Mouse (Mus musculus) embryonic facial prominence, embryonic 14.5 days (tissue): Measurements from ENCODE around the gene Hsd17b13. TPM values are rescaled to one million over a fixed set of nuclear protein-coding genes. Genes with fewer than 3 reads are reported as not detected.
A peak's percentile ranks its signal among the peaks of the same experiment; 100 is the strongest.
"Not testable (repeated sequence)": the region's sequence is repeated elsewhere in the genome, so short reads cannot be mapped to it uniquely, and the experiment has no call there.

Experiments
- ATAC-seq: fragments of 200-750 bp; cut with Nextera tagmentation; 2 replicates; pipeline ENCODE4 v1.8.0; 2017; ENCODE audit warnings: low read depth, moderate number of reproducible peaks, moderate TSS enrichment
- DNase-seq: peaks from one replicate; pipeline ENCODE4 v3.0.0-alpha.2; 2015; ENCODE audit warnings: low spot score
- H3K27ac ChIP-seq: fragments of 300-500 bp; sonication (generic); replicated peaks from 2 replicates; pipeline ENCODE4 v1.5.1; 2014; ENCODE audit warnings: low read depth, mild to moderate bottlenecking, low read length, moderate library complexity
- H3K27me3 ChIP-seq: fragments of 300-500 bp; sonication (generic); replicated peaks from 2 replicates; pipeline ENCODE4 v1.6.1; 2014; ENCODE audit warnings: low read length; ENCODE audit not compliant: control insufficient read depth, insufficient read depth
- H3K36me3 ChIP-seq: fragments of 300-500 bp; sonication (generic); 2 replicates; pipeline ENCODE4 v1.6.1; 2014; ENCODE audit warnings: low read length, mixed read lengths; ENCODE audit not compliant: control insufficient read depth, insufficient read depth
- H3K4me1 ChIP-seq: fragments of 300-500 bp; sonication (generic); 2 replicates; pipeline ENCODE4 v1.6.1; 2014; ENCODE audit warnings: antibody characterized with exemption, low read length; ENCODE audit not compliant: control insufficient read depth, insufficient read depth
- H3K4me2 ChIP-seq: fragments of 300-500 bp; sonication (generic); 2 replicates; pipeline ENCODE4 v1.6.1; 2014; ENCODE audit warnings: low read depth, mild to moderate bottlenecking, low read length, moderate library complexity, mixed read lengths
- H3K4me3 ChIP-seq: fragments of 300-500 bp; sonication (generic); 2 replicates; pipeline ENCODE4 v1.5.1; 2014; ENCODE audit warnings: low read depth, mild to moderate bottlenecking, low read length
- H3K9ac ChIP-seq: fragments of 300-500 bp; sonication (generic); 2 replicates; pipeline ENCODE4 v1.6.1; 2014; ENCODE audit warnings: low read depth, mild to moderate bottlenecking, low read length, moderate library complexity, mixed read lengths
- H3K9me3 ChIP-seq: fragments of 300-500 bp; sonication (generic); 2 replicates; pipeline ENCODE4 v1.6.1; 2016; ENCODE audit warnings: low read length; ENCODE audit not compliant: control insufficient read depth
- WGBS: fragments of 180-500 bp; shearing (Covaris S2); extraction: QIAGEN DNeasy Blood & Tissue Kit; methylation state at CpG from one replicate; pipeline ENCODE4 v1.1.7; 2014; 5-methylcytosine and 5-hydroxymethylcytosine counted together
- polyA plus RNA-seq: library from polyadenylated mRNA; unstranded; fragments of >200 nt; fragmentation: Nextera tagmentation; extraction: Ambion mirVana; gene quantifications from 2 replicates; pipeline ENCODE4 v1.2.1, GENCODE M21; 2014

Hsd17b13 gene
- 0.15 and 0.26 TPM in 2 replicates for polyA plus RNA-seq

- Histone ChIP-seq H3K4me1 (no peaks in the 10 kb centered on the region), H3K36me3 (no peaks in the 10 kb centered on the region), H3K9ac (no peak within 1 kb of the TSS), H3K4me2 (no peak within 1 kb of the TSS), H3K4me3 (no peak within 1 kb of the TSS), H3K27me3 (no peaks in the 10 kb centered on the region), H3K9me3 (no peaks in the 10 kb centered on the region), H3K27ac (no peak within 1 kb of the TSS)
- DNase-seq (no peak), ATAC-seq (no peak)
- WGBS: 86% methylated on average over 4 of the region's 4 CpGs
Observed at GRCm38 (mm10) chr5:103977297-103977696, at the start of gene Hsd17b13. Gene Hsd17b13 (minus strand): TSS chr5:103977410.

- ATAC-seq (no peak), DNase-seq (no peak)
- Histone ChIP-seq H3K27me3 (no peaks in the 10 kb centered on the region), H3K27ac (no peak overlapping the region), H3K4me3 (no peak overlapping the region), H3K4me1 (no peaks in the 10 kb centered on the region; the same call in 1 of the 2 replicates), H3K4me2 (no peak overlapping the region), H3K9ac (no peak overlapping the region), H3K36me3 (no peaks in the 10 kb centered on the region), H3K9me3 (no peaks in the 10 kb centered on the region)
- WGBS: 42% methylated on average over 17 of the region's 17 CpGs
Observed at GRCm38 (mm10) chr5:104025245-104025854, 48.1 kb upstream of the Hsd17b13 start.

- Histone ChIP-seq H3K9me3 (no peaks in the 10 kb centered on the region), H3K27me3 (no peaks in the 10 kb centered on the region), H3K4me2 (no peak overlapping the region), H3K9ac (no peak overlapping the region), H3K4me3 (no peak overlapping the region), H3K4me1 (no peaks in the 10 kb centered on the region; the same call in 1 of the 2 replicates), H3K27ac (no peak overlapping the region), H3K36me3 (no peaks in the 10 kb centered on the region)
- WGBS: 62% methylated on average over 11 of the region's 11 CpGs
- ATAC-seq (no peak), DNase-seq (no peak)
Observed at GRCm38 (mm10) chr5:104024762-104025161, 47.6 kb upstream of the Hsd17b13 start.

- H3K36me3 ChIP-seq, DNase-seq, H3K4me3 ChIP-seq, H3K9me3 ChIP-seq, ATAC-seq, H3K27ac ChIP-seq, H3K9ac ChIP-seq, H3K4me2 ChIP-seq, H3K27me3 ChIP-seq, H3K4me1 ChIP-seq: not testable (repeated sequence)
- 75% methylated on average over 5 of the region's 5 CpGs for WGBS
Observed at GRCm38 (mm10) chr5:104024193-104024592, 47.0 kb upstream of the Hsd17b13 start.

- H3K9me3 ChIP-seq: no peaks in the 10 kb centered on the region
- peaks cover 5% of the 10 kb centered on the region; the same call in 1 of the 2 replicates for H3K4me1 ChIP-seq
- DNase-seq (no peak), ATAC-seq (no peak)
- H3K4me3 ChIP-seq: no peak overlapping the region
- H3K9ac ChIP-seq: no peak overlapping the region
- H3K27me3 ChIP-seq: no peaks in the 10 kb centered on the region
- 72% methylated on average over 8 of the region's 8 CpGs for WGBS
- H3K27ac ChIP-seq: no peak overlapping the region
- H3K4me2 ChIP-seq: no peak overlapping the region
- H3K36me3 ChIP-seq: no peaks in the 10 kb centered on the region
Observed at GRCm38 (mm10) chr5:104023289-104024020, 46.2 kb upstream of the Hsd17b13 start.

- H3K36me3 ChIP-seq: 0 out of 2 replicates have a peak, but pooled peaks cover 6% of the 10 kb centered on the region
- H3K4me2 ChIP-seq: peak overlapping the region; percentile 68
- DNase-seq (peak; percentile 19), ATAC-seq (no peak)
- H3K4me3 ChIP-seq: peak overlapping the region; percentile 49
- H3K27me3 ChIP-seq: no peaks in the 10 kb centered on the region
- no peaks in the 10 kb centered on the region for H3K9me3 ChIP-seq
- 40% methylated on average over 5 of the region's 5 CpGs for WGBS
- peaks cover 5% of the 10 kb centered on the region; the same call in 1 of the 2 replicates for H3K4me1 ChIP-seq
- H3K9ac ChIP-seq: 0 out of 2 replicates have a peak overlapping the region, but pooled peaks have one; percentile 64
- peak overlapping the region; percentile 68; the same call in 1 of the 2 replicates for H3K27ac ChIP-seq
Observed at GRCm38 (mm10) chr5:104022558-104022957, 45.3 kb upstream of the Hsd17b13 start.

- peak; percentile 90 for ATAC-seq
- Histone ChIP-seq H3K27ac (peak within 1 kb of the TSS; percentile 68), H3K9ac (peak within 1 kb of the TSS; percentile 64), H3K4me1 (peaks cover 5% of the 10 kb centered on the region; the same call in 1 of the 2 replicates), H3K4me2 (peak within 1 kb of the TSS; percentile 68), H3K9me3 (no peaks in the 10 kb centered on the region), H3K4me3 (peak within 1 kb of the TSS; percentile 49), H3K36me3 (0 out of 2 replicates have a peak, but pooled peaks cover 13% of the 10 kb centered on the region), H3K27me3 (no peaks in the 10 kb centered on the region)
- WGBS: 1% methylated on average over 31 of the region's 31 CpGs
- DNase-seq: peak; percentile 93
Observed at GRCm38 (mm10) chr5:104021597-104022378, 44.6 kb upstream of the Hsd17b13 start, which contains the start of gene Hsd17b11. Gene Hsd17b11 (minus strand): TSS chr5:104021919.

GRCm38 (mm10) chr5:104011419-104011818 lies 34.2 kb upstream of the Hsd17b13 start:
- H3K9me3 ChIP-seq: no peaks in the 10 kb centered on the region
- no peak overlapping the region for H3K27ac ChIP-seq
- DNase-seq: peak; percentile 55
- H3K27me3 ChIP-seq: no peaks in the 10 kb centered on the region
- peaks cover 3% of the 10 kb centered on the region; the same call in 1 of the 2 replicates for H3K4me1 ChIP-seq
- no peak overlapping the region for H3K4me2 ChIP-seq
- no peak overlapping the region for H3K4me3 ChIP-seq
- 0 out of 2 replicates have a peak, but pooled peaks cover 4% of the 10 kb centered on the region for H3K36me3 ChIP-seq
- ATAC-seq: no peak
- no peak overlapping the region for H3K9ac ChIP-seq
